Mouse (Mus musculus) Muller cell, postnatal 12 days (primary cell): Measurements from ENCODE around the gene Coch.
"Not testable (repeated sequence)": the region's sequence is repeated elsewhere in the genome, so short reads cannot be mapped to it uniquely, and the experiment has no call there.

Source experiments
- DNase-seq: peaks from one replicate; pipeline ENCODE4 v3.0.0-alpha.2; 2015; ENCODE audit errors: inconsistent ontology term

The Coch gene

DNA sequence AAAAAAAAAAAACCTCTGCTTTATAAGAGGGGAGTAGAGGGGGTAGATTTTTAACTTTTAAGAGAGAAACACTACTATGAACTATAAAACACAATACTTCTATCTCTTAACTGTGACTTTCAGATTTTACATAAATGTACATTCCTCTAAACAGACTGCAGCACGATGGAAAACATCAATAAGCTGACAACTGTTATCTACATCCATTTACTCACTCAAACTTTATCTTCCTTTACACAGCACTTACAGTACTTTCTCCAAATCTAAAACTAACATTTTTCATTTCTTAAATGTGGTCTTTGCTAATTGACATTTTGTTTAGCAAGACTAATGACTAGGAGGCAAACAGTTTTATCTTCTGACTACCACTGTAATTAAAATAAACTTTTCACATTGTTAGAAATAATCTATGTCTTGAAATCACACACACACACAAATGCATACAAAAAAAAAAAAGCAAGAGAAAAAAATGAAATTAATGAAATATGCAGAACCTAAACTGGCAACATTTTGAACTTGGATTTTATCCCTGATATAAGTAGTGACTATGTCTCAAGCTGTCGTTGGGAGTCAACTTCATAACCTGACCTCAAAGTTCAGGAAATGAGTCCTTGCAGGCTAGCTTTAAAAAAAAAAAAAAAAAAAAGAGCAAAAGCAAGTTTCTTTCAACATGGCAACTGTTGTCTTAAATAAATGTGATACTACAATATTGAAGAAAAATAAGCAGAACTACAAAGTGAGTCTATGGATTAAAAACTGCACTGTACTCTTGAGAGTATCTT lies 43.7 kb downstream of the Coch start:
- DNase-seq = no peak

DNA sequence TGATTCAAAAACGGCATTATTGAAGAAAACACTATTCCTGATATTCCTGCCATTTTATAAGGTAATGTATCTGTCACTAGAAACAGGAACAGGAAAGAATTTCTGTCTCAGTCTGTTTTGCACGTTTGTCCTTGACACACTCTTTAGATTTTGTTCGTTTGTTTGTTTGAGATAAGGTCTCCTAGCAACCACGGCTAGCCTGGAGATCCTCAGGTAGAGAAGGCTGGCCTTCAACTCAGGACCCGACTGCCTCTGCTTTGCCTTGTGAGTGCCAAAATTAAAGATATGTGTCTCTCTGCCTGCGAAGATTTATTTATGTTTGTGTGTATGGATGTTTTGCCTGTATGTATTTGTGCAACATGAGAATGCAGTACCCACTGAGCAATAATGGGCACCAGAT lies 48.7 kb downstream of the Coch start:
- no peak for DNase-seq

DNA sequence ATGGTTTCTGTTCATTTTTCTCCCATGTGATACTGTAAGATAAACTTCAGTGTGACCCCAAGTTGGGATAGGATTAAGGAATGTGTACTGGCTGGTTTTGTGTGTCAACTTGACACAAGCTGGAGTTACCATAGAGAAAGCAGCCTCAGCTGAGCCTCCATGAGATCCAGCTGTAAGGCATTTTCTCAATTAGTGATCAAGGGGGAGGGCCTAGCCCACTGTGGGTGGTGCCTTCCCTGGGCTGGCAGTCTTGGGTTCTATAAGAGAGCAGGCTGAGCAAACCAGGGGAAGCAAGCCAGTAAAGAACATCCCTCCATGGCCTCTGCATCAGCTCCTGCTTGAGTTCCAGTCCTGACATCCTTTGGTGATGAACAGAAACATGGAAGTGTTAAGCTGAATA lies 56.3 kb downstream of the Coch start:
- DNase-seq = not testable (repeated sequence)
